Mouse (Mus musculus): ENCODE measurements at regions not wholly inside any gene's neighbourhood (a gene's known extent, or its start where the extent isn't known, plus 50 kb on each side); places are given as distances from the start of the nearest gene placed in this dataset.

- no peak for DNase-seq (ENCODE audit: low read depth, low spot score)
These were observed 220.0 kb upstream of the Pgrmc2 start for GRCm38 (mm10) chr3:41302805-41303204.

GRCm38 (mm10) chr3:41298776-41299175 is 215.9 kb upstream of the Pgrmc2 start:
- DNase-seq (ENCODE audit: low read depth, low spot score) = no peak

- no peak for DNase-seq (ENCODE audit: low read depth, low spot score)
These were observed 213.4 kb upstream of the Pgrmc2 start for GRCm38 (mm10) chr3:41296152-41296809.

- DNase-seq (ENCODE audit: low read depth, low spot score) = no peak
These were observed 212.3 kb upstream of the Pgrmc2 start for GRCm38 (mm10) chr3:41295150-41295549.

- no peak for DNase-seq (ENCODE audit: low read depth, low spot score)
These were observed 207.9 kb upstream of the Pgrmc2 start for GRCm38 (mm10) chr3:41290535-41291307.

GRCm38 (mm10) chr3:41288735-41289134 is 205.9 kb upstream of the Pgrmc2 start:
- no peak for DNase-seq (ENCODE audit: low read depth, low spot score)

GRCm38 (mm10) chr3:41288066-41288465 is 205.2 kb upstream of the Pgrmc2 start:
- DNase-seq (ENCODE audit: low read depth, low spot score) = no peak

- DNase-seq (ENCODE audit: low read depth, low spot score) = no peak
These were observed 202.5 kb upstream of the Pgrmc2 start for GRCm38 (mm10) chr3:41285336-41285735.

- peak; percentile 78 for DNase-seq (ENCODE audit: low read depth, low spot score)
These were observed 202.1 kb upstream of the Pgrmc2 start for GRCm38 (mm10) chr3:41284897-41285296.

- peak; percentile 46 for DNase-seq (ENCODE audit: low read depth, low spot score)
These were observed 199.7 kb upstream of the Pgrmc2 start for GRCm38 (mm10) chr3:41282431-41283037.

GRCm38 (mm10) chr3:41276096-41276495 is 193.2 kb upstream of the Pgrmc2 start:
- DNase-seq (ENCODE audit: low read depth, low spot score) = no peak

GRCm38 (mm10) chr3:41268516-41268915 is 185.7 kb upstream of the Pgrmc2 start:
- DNase-seq (ENCODE audit: low read depth, low spot score) = no peak

- DNase-seq (ENCODE audit: low read depth, low spot score) = no peak
These were observed 183.4 kb upstream of the Pgrmc2 start for GRCm38 (mm10) chr3:41266216-41266615.

GRCm38 (mm10) chr3:41265399-41265798 is 182.6 kb upstream of the Pgrmc2 start:
- DNase-seq (ENCODE audit: low read depth, low spot score) = no peak

- DNase-seq (ENCODE audit: low read depth, low spot score) = peak; percentile 91
These were observed 175.4 kb upstream of the Pgrmc2 start for GRCm38 (mm10) chr3:41258291-41258690.

GRCm38 (mm10) chr3:41244960-41245359 is 162.1 kb upstream of the Pgrmc2 start:
- no peak for DNase-seq (ENCODE audit: low read depth, low spot score)

GRCm38 (mm10) chr3:41241856-41242552 is 159.2 kb upstream of the Pgrmc2 start:
- no peak for DNase-seq (ENCODE audit: low read depth, low spot score)

- no peak for DNase-seq (ENCODE audit: low read depth, low spot score)
These were observed 157.0 kb upstream of the Pgrmc2 start for GRCm38 (mm10) chr3:41239801-41240200.

GRCm38 (mm10) chr3:41239246-41239645 is 156.4 kb upstream of the Pgrmc2 start:
- DNase-seq (ENCODE audit: low read depth, low spot score) = no peak

GRCm38 (mm10) chr3:41238046-41238445 is 155.2 kb upstream of the Pgrmc2 start:
- DNase-seq (ENCODE audit: low read depth, low spot score) = no peak

- DNase-seq (ENCODE audit: low read depth, low spot score) = no peak
These were observed 152.8 kb upstream of the Pgrmc2 start for GRCm38 (mm10) chr3:41235610-41236009.

- no peak for DNase-seq (ENCODE audit: low read depth, low spot score)
These were observed 152.1 kb upstream of the Pgrmc2 start for GRCm38 (mm10) chr3:41234994-41235393.

All from forelimb bud, embryonic 11.5 days (tissue).